Mouse (Mus musculus) urinary bladder, postnatal 14 days (tissue): ENCODE results near the gene Gm21818.
"Not testable (repeated sequence)": the region's sequence is repeated elsewhere in the genome, so short reads cannot be mapped to it uniquely, and the experiment has no call there.

Experiments used
- DNase-seq: peaks from one replicate; pipeline ENCODE4 v3.0.0; 2021; ENCODE audit warnings: low spot score

Gene Gm21818

GRCm38 (mm10) chr13:120172133-120172532, at the start of gene Gm21818:
Gene Gm21818, plus strand, starts transcription at chr13:120172433.
- DNase-seq: not testable (repeated sequence)

DNA sequence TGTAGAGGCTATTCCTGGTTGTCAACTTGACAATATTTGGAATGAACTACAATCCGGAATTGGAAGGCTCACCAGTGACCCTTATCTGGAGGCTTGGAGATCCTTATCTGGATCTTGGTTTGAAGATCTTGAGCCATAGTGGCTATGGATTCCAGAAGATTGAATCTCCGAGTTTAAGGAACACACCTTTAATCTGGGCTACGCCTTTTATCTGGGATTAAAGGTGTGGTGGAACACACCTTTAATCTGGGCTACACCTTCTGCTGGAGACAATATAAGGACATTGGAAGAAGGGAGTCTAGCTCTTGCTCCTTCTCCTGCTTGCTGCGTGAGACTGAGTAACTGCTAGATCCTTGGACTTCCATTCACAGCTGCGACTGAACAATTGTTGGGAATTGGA, 32.3 kb upstream of the Gm21818 start, which contains the start of gene Gm20767:
Gene Gm20767, plus strand, starts transcription at position 301 of the 400 bp plus-strand sequence.
- DNase-seq: not testable (repeated sequence)

GRCm38 (mm10) chr13:120142348-120142747, 29.9 kb upstream of the Gm21818 start:
- DNase-seq: not testable (repeated sequence)

DNA sequence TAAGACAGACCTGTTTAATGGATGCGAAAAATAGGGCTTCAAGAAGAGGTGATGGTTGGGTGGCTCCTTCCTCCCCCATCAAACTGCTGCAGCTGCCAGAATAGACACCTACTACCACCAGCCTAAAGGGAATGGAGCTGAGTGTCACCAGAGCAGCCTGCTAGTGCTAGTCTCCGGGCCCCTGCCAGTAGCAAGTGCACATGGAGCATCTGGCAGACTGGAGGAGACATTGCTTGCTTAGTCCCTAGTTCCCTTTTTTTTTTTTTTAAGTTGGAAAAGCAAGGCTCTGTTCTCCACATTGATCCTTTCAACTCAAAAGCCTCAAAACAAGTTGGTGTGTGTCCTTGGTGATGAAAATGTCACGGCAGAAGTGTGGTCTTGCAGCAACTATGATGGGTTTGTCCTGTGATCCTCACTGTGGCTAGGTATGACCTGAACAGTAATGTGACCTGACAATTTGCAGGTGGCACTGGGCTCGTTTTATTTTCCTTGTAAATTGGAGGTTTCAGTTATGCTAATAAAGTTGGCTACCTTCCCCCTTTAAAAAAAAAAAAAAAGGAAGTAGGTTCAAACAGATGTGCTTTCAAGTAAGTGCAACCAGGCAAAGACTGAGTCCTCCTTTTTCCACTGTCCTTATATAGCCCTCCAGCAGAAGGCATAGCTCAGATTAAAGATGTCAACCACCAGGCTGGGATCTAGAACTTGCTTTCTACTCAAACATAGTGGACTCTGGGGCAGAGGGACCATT, 22.4 kb upstream of the Gm21818 start:
- DNase-seq: not testable (repeated sequence)

DNA sequence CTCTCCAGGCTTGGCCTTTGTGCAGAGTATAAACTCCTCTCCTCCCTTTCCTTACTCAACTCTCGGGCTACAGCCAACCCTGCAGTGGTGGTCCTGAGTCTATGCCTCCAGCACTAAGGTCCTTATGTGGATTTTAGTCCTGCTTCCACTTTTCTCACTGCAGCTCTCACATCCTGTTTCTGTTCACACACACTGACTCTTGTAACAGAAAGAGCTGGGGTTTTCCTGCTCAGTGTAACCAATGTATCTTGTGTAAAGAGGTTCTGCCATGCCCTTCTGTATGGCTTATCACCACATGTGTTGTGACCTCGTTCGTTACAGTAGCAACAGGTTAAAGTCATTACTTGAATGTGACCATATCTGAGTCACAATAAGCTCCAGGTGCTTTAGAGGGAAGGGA, 21.6 kb upstream of the Gm21818 start:
- not testable (repeated sequence) for DNase-seq

- DNase-seq: not testable (repeated sequence)
Observed at GRCm38 (mm10) chr13:120168301-120168700, 3.9 kb upstream of the Gm21818 start.

DNA sequence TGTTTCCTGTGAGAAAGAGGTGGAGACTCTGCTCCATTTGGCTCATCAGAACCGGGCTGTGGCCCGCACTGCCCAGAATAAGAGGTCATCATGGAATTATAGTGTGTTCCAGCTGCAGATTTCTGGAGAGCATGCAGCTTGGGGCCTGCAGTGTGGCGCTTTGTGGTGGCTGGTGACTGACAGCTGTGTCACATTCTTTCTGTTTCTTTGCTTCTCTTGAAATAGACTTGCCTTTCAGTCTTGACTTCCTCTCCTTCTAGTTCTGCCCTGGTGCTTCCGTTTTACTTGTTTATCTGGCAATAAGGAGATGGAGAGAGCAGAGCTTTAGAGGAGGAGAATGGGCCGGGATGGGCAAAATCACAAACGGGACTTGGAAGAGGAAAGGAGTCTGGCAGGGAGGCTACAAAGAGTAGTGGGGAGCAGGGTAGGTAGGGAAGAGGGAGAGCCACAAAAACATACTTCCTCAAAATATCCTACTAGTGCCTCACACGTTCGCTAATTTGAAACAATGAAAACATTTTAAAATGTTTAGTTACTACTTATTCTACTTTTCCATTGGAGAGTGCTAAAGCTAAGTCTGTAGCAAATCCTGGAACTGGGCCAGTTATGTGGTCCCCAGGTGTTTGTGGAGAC, 24.1 kb downstream of the Gm21818 start:
- not testable (repeated sequence) for DNase-seq

DNA sequence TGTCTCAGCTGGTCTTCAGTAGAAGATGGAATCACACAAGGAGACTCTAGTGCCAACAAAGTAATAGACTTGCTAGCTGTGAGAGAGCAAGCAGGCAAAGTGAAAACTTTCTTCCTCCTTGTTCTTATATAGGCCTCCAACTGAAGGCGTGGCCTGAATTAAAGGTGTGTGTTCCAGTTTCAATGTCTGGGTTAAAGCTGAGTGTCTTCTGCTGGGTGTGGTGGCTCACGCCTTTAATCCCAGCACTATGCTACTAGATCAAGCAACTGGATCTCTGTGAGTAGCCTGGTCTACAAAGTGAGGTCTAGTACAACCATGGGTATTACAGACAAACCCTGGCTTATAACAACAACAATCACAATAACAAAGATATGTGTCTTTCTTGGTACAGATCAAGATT, 43.6 kb downstream of the Gm21818 start, which contains the start of gene Gm21762:
Gene Gm21762, minus strand, starts transcription at position 101 of the 400 bp plus-strand sequence.
- not testable (repeated sequence) for DNase-seq

DNA sequence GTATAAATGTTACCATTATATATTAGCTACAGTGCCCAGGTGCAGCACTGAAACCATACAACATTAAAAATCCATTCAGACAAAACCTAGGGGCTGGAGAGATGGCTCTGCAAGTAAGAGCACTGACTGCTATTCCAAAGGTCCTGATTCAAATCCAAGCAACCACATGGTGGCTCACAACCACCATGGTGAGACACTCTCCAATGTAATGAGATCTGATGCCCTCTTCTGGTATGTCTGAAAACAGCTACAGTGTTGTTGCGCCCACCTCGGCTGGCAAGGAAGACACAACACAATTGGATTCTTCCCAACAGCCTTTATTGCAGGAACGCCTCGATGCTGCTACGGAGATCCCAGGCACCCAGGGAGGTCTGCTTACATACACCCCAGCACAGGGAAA, 48.7 kb downstream of the Gm21818 start:
- not testable (repeated sequence) for DNase-seq

DNA sequence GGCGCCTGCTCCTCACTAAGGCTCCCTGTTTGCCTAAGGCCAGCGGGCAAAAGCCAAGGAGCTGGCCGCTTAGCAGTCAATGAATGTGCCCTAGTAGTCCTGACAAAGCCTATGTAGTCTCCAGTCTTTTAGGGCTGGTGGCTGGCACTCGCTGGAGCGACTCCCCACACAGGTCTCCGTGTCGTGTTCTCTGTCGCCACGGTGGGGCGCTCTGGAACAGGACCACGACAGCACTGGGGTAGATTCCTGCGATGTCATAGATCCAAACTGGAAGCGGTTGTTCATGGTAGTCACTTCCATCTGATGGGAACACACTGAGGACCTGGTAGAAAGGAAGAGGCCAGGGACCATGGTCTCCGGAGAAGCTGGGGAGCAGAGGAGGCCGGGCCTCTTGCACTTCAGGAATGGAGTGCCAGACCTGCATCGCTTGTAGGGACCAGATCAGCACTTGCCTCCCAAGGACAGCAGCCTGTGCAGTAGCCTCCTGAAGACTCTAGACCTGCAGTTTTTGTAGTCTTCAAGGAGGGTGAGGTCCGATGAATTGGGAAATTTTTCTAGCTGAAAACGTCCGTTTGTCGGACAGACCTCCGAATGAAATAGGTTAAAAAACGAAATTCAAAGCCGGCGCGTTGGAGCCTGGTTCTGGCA, 50.9 kb downstream of the Gm21818 start:
- not testable (repeated sequence) for DNase-seq
